Mouse (Mus musculus) layer of hippocampus, adult 9-10 months (tissue): ENCODE results near the gene Lrmda.

ENCODE experiments used
- DNase-seq: peaks from one replicate; pipeline ENCODE4 v3.0.0; 2022; ENCODE audit warnings: low spot score

Gene Lrmda

DNA sequence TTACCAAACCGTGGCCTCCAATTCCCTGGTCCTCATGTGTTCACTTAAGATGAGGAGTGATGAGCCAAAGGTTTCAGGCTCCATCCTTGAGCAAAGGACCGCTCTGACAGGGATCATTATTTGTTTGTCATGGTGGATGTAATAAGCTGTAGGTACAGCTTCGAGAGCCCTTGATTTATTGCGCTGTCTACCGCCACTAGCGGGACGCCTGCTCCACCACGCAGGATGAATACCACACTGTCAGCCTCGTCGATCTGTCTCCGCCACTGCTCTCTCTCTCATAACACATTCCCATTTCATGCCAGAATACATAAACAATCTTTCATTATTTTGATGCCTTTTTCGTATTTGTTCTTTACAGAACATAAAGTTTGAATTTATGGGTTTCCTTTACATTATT lies 235.9 kb downstream of the Lrmda start:
- DNase-seq = no peak

DNA sequence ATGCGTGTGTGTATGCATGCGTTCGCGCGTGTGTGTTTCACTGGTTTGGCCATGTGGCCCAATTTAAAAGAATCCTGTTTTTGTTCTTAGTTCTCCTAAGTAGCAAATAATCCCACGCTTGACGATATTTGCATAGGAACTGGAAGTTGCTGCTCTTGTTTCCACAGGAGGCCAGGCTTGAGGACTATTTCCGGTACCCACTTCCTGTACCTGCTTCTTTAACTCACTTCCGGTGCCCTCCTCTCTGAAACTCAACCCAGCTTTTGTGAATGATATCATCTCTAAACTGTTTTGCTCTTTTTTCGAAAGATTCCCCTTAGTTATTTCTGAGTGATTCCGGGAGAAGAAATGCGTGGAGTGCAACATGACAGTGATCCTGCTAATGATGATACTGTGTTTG lies 236.8 kb downstream of the Lrmda start:
- no peak for DNase-seq

DNA sequence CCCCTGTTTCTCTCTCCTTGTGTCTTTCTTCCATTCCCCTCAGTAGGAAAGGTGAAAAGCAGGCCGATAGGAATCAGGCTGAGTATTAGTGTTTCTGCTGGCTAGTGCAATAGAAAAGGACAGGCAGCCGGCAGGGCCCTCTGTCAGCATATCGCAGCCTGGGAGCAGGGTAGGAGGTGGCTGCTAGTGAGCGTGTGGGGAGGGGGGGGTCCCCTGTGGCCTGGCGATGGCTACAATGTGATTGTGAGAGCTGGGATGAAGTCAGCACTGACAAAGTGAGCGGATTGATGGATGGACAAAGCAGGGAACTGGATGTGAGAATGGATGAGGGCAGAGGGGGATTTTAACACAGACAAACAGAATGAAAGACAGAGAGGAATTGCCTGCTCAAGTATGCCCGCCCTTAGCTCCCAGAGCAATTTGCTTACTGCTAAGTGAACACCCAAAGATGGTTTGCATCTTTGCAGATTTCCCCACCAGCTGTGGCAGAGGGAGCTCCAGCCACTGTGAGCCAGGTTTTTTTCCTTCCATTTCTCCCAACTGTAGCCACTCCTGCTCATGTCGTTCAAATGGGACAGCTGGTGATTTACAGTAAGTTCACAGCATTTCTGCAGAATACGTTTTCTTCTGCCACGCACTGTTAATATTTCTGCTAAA lies 240.0 kb downstream of the Lrmda start:
- no peak for DNase-seq

DNA sequence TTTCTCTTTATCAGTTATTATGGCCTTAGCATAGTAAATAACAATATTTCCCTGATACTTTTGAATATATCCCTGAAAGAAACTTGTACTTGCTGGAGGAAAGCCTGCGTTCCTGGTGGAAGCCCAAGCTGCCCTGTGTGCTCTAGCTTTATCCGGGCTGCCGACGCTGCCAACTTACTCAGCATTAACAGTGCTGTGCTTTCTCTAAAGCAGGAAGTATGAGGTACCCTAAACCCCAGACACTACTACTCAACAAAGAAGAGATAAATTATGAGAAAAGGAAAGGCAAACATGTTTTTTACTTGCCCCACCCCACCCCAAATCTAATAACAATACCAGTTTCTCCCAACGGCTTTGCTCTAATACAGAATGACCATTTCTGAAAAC lies 240.5 kb downstream of the Lrmda start:
- DNase-seq = no peak

DNA sequence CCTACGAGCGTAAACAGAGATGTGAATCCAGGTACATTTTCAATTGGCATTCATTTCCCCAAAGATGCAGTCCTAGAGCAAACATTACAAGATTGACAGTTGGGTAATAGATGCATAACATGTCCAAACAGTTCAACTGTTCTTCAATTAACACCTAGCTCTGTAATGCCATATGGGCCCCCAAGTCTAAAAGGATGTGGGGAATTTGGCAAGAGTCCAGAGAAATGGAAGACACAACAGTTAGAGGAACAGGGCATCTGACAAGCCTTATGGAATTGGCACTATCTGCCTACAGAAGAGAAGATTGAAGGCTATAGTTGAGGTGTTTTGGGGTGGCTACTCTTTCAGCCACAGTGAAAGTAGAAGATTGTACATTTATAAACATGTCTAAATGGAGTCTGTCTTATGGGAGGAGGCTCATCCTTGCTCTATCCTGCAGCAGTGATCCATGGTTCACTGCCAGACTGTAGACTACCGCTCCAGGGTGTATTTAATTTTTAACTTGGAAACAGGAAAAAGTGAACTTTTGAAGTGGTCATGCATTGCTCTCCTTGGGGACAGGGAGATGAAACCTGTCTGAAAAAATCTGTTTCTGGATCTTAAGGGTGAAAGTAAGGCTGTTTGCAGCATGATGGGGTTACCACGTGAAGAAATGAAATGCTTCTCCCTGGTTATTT lies 245.9 kb downstream of the Lrmda start:
- DNase-seq = no peak

DNA sequence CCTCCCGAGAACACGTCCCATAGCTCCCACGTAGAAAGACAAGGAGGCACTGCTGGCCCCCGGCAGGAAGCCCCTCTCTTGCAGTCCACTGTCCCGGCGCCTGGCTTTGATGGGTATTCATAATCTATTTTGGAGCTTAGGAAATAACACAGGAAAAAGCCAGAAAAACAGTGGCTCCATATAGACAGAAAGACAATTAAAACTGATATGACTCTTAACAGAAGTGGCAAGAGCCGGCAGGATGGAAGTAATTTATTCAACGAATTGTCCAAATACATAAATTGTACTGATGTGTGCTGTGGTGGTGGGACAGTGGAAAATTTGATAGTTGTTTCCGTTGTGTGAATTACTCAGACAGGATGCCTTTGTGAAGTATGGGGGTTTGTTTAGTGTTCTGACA lies 250.3 kb downstream of the Lrmda start:
- DNase-seq = no peak

DNA sequence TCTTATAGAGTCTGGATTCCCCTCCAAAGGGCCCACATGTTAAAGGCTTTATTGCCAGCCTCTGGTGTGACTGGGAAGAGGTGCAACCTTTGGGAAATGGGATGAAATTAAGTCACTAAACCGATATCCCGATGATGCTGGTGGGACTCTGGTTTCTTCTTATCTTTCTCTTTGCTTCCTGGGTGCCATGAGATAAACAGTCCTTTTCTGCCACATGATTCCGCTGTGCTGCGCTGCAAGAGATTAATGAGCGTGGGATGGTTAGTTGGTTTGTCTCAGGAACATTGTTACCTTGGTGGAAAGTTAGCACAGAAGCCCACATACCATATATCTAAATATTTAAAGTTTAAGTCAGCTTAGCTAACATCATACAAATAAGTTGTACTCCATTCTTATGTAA lies 258.5 kb downstream of the Lrmda start:
- no peak for DNase-seq

DNA sequence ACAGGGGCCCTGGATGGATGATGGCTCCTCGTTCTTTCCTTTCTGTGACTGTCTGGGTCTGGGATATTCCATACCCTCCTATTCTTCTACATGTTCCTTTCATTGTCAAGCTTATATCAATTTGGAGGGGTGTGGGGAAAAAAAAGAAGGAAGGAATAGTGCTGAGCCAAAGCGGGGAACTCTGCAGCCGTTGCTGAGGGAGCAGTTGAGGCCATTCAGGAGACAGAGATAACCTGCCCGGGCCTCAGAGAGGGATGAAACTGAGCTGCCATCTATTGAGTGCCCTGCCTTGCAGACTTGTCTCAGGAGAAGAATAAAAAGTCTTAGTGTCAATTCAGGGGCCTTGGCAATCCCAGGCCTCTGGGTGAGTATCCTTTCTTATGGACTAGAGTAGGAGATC lies 260.1 kb downstream of the Lrmda start:
- DNase-seq = no peak

DNA sequence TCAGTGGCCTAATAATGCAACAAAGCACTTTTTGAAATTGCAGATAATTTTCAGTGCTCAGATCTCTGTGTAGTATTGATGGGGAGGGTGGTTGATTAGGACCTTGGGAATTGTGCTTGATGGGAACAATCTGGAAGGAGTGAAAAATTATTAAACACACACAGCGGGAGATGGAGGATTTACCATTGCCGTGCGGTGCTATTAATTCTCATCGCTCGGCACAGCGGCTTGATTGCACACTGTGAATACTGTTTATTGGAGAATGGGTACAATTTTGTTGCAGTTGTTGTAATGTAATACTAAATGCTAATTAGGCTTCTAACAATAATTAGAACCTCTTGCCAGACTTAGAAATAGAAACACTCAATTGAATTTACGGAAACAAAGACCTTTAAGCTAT lies 262.1 kb downstream of the Lrmda start:
- DNase-seq = no peak

DNA sequence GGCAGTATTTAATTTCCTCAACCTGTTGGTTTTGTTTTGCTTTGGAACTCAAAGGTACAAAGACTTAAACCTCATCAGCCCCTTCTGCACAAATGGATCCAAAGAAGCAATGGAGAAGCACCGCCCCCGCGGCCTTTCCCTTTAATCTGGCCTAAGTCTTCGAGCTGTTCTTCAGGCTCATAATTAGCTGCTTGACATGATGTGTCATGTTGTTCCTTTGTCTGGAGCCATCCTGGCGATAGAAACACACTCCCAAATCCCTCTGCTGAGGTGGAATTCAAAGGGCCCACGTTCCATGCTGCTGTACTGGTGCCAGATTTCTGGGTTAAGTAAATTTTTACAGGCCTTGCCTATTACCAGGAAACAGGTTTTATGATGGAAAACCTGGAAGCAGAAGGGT lies 263.3 kb downstream of the Lrmda start:
- no peak for DNase-seq

DNA sequence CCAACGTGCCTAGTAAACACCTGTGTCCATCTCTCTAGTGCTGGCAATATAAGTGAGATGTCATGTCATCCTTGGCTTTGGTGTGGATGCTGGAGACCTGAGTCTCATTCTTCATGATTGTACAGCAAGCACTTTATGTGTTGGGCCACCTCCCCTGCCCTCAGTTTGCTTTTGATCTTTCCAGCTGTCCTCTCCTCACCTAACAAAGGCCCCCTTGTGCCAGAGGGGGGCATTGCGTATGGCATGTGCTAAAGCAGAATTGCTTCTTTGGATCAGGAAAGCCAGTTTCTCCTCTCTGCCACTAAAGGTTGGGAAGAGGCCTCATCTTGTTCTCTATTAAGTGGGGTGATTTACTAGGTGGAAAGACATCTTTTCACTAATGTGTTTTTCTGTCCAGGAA lies 264.2 kb downstream of the Lrmda start:
- DNase-seq = no peak

DNA sequence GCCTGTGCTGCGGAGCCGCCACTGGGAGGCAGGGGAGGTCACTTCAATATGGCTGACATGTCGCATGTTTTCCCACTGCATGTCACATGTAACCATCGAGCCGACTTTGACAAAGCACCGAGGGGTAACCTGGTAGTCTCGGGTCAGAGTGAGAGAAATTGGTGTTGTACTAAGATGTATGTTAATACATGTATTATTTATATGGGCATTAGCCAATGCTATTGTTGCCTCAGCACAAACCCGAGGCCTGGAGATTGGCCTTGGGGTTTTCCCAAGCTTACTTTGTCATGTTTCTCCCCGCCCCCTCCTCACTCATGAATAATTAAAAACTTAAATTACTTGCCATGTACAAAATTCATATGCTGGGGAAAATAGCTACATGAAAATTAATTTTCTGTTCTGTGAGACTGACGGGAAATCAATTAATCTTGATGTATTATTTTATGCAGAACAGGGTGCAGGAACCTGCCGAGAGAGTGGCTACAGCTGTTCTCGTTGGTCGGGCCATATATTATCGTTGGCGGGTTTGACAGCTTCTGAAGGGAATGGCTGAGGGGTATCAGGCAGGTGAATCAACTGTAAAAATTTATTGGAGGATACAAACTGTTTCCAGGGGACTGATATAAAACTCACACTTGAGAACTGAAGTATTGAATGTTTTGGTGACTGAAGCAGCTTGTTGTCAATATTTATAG lies 265.5 kb downstream of the Lrmda start:
- DNase-seq = no peak

DNA sequence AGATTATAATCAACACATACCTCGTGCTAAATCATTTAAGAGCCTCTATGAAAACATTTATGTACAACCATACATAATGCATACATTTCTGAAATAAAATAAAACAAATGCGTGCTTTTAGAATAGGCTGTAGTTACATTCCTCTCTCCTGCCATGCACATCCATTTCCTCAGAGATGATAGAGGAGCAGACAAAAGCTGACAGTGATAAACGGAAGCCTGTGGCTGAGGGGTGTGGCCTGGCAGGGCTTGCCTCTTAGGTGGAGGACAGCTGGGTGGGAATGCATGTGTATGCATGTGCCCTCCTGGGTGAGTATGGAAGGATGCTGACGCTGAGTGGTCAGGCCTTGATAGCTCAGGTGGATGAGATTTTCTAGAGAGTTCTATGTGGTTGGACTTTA lies 266.3 kb downstream of the Lrmda start:
- DNase-seq = no peak

DNA sequence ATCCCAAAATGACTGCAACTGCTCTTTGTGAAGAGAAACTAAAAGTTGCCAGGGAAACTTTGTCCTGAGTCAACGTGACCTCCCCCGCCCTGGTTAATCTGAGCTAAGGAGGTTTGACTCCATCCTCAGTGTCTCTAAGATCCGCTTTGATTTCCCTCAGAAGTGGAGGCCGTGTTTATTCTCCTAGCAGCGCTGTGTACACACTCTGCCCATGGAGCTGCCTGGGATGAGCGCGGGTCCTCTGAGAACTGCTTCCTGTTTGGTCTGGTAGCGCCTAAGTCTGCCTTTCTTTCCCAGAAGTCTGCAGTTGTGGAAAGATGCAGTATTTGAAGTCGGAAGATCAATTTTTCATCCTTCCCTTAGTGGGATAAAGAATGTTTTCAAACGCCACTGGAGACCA lies 268.7 kb downstream of the Lrmda start:
- no peak for DNase-seq

DNA sequence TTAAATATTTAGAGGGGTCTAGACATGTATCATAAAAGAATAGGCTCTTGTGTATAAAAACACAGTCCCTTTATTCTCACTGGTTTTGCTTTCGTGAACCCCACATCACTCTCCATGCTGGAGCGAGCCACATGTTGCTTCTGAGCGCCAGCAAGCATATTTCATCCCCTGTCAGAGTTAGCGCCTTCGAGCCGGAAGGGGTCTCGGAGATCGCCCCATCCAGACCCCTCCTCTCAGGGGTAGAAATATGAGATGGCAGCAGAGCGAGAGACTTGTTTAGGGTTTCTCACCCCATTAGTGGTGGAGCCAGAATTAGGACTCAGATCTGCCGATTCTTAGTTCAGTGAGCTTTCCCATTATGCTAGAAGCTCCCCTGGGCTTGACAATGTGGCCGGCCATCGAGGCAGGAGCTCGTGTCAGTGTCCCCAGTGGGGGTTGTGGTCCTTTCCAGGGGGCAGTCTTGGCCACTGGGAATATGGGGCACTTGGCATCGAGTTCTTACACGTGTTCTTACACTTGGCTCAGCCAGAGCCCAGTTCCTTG lies 269.9 kb downstream of the Lrmda start:
- DNase-seq = no peak

DNA sequence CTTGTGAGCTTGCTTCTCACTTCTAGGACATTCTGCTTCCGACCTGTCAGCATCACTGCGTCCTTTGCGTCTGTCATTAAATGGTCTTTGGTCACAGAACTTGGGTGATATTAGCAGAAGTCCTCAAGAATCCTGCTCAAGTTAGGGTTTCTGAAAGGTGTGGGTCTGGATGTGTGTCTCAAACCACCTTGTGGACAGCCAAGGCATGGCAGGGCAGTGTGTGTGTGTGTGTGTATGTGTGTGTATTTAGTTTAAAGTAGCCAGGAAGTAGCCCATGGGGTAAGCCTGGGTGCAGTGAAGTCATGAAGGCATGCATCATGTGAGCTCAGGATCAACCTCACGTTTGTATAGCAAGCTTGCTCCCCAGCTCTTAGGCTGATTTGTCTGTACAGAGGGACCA lies 274.9 kb downstream of the Lrmda start:
- DNase-seq = no peak

DNA sequence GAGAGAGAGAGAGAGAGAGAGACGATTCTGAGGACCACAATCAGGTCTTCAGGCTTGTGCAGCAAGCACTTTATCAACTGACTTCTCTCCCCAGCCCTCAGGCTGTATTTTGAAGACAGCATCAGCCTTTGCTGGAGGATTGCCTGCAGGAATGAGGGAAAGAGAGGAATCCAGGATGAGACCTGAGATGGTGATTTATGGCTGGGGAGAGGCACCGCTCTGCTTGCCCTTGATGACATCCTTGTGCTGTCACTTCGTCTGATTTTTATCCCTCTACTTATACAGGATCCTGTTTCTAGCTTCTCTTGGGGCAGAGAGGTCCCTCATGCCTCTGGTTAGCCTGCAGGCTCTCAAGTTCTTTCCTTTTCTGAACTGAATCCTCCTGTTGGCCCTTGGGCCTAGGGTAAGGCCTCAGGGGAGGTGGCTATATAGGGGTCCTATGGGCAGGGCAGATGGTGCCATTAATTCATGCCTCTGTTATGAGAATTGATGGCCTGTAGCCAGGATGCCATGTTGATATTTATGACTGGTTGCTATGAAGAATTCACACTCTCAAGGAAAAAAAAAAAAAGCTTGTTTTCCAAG lies 277.2 kb downstream of the Lrmda start:
- DNase-seq = no peak

DNA sequence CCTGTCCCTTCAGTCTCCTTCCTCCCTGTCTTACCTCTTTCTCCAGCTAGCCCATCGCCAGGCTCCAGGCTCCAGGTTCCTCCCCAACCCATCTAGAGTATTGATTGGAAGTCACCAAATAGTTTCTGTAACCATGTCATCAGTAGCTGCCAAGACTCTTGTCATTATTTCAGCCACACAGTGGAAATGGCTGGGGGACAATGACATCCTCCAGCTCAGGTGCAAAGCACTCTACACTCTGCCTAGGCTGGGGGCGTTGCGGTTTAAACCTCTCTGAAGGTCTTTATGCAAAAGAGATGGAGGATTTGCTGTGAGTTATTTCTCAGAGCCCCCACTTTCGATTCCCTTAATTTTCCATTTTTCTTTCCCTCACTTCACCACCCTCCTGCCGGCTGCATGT lies 287.2 kb downstream of the Lrmda start:
- no peak for DNase-seq

DNA sequence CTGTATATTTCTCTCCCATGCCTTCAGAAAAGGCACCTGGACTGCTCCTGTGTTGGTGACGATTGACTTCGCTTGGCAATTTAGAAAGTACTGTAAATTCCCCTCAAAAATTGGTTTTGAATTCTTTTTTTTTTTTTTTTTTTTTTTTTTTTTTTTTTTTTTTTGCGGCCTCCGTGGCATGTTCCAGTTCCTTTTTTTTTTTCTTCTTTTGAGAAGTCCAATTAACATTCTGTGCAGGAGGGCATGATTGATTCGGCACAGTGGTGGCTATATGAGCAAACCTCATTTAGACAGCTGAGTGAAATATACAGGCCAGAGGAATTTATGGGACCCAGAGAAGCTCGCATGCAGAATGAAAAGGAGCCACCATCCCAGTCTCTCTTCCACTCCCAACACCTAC lies 288.5 kb downstream of the Lrmda start:
- DNase-seq = no peak

DNA sequence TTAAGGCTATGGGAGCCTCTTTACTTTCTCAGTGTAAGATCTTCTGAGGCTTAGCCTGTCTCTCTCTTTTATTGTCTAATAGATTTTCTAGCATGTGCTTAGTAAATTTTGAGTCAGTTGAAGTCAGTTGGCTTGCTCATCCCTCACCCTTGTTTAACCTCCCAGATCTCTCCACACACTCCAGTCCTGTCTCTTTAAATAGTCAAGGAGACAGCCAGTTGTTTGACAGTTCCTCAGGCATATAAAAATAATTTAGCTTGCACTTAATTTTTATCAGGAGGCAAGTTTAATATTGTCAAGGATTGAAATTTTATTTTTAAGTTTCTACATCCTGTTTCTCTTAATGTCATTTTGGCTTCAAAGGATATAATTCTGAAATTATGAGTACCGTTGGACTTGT lies 303.5 kb downstream of the Lrmda start:
- no peak for DNase-seq

DNA sequence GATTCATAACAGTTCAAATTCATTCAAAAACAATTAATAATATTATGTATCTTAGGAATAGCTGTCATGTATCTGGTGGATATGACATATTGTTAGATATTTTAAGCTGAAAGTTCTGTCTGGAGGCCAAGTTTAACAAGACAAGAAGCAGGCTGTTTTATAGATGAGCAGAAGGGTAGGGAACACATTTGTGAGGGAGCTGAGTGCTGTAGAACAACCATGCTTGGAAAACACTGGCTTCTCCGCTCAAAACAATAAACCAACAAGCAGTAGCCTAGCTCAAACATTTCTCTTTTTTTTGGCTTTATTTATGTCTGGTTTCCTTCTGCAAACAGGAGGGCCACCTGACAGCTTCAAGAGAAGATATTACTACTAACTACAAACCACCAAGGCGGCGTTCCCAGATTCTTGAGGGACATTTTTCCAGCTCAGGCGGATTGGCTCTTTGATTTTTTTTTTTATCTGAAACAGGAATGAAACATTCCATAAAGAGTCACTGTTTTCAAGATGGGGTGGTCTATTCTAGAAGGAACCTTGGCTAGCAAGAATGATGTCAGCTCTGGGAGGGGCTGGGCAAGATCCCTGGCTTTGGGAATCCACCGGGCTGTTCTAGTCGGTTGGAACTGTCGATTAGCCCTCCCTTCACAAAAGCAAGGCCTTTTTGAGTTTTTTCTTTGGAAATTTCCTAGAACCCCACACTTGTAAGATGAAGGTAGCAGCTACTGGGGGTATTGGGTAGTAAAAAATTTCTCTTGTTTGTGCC lies 304.2 kb downstream of the Lrmda start:
- DNase-seq = peak; percentile 26
